Mouse (Mus musculus) limb, embryonic 10.5 days (tissue): ENCODE measurements around the gene Hoxc5. TPM values are rescaled to one million over a fixed set of nuclear protein-coding genes. Genes with fewer than 3 reads are reported as not detected.

Experiments used
- DNase-seq: peaks from one replicate; pipeline ENCODE4 v3.0.0-alpha.2; 2017; ENCODE audit warnings: low spot score
- H3K27ac ChIP-seq: fragments of 300-500 bp; sonication (generic); 2 replicates; pipeline ENCODE4 v1.5.1; 2016; ENCODE audit warnings: mild to moderate bottlenecking
- H3K27me3 ChIP-seq: fragments of 300-500 bp; sonication (generic); 2 replicates; pipeline ENCODE4 v1.6.1; 2016; ENCODE audit warnings: low read depth, mild to moderate bottlenecking; ENCODE audit not compliant: poor library complexity, severe bottlenecking
- H3K36me3 ChIP-seq: fragments of 300-500 bp; sonication (generic); 2 replicates; pipeline ENCODE4 v1.6.1; 2016; ENCODE audit warnings: mild to moderate bottlenecking, moderate library complexity
- H3K4me1 ChIP-seq: fragments of 300-500 bp; sonication (generic); 2 replicates; pipeline ENCODE4 v1.6.1; 2016
- H3K4me3 ChIP-seq: fragments of 300-500 bp; sonication (generic); 2 replicates; pipeline ENCODE4 v1.5.1; 2016; ENCODE audit warnings: mild to moderate bottlenecking, moderate library complexity
- H3K9me3 ChIP-seq: fragments of 300-500 bp; sonication (generic); replicated peaks from 2 replicates; pipeline ENCODE4 v1.6.1; 2016; ENCODE audit warnings: mild to moderate bottlenecking
- WGBS: fragments of 180-500 bp; shearing (Covaris S2); methylation state at CpG from one replicate; pipeline ENCODE4 v1.1.7; 2016; 5-methylcytosine and 5-hydroxymethylcytosine counted together
- polyA plus RNA-seq: library from polyadenylated mRNA; unstranded; fragments of >200 nt; fragmentation: Nextera tagmentation; extraction: Ambion mirVana; gene quantifications from 2 replicates; pipeline ENCODE4 v1.2.1, GENCODE M21; 2016

The Hoxc5 gene
- polyA plus RNA-seq, 1 experiment from 2014 or later: 12.7 TPM

DNA sequence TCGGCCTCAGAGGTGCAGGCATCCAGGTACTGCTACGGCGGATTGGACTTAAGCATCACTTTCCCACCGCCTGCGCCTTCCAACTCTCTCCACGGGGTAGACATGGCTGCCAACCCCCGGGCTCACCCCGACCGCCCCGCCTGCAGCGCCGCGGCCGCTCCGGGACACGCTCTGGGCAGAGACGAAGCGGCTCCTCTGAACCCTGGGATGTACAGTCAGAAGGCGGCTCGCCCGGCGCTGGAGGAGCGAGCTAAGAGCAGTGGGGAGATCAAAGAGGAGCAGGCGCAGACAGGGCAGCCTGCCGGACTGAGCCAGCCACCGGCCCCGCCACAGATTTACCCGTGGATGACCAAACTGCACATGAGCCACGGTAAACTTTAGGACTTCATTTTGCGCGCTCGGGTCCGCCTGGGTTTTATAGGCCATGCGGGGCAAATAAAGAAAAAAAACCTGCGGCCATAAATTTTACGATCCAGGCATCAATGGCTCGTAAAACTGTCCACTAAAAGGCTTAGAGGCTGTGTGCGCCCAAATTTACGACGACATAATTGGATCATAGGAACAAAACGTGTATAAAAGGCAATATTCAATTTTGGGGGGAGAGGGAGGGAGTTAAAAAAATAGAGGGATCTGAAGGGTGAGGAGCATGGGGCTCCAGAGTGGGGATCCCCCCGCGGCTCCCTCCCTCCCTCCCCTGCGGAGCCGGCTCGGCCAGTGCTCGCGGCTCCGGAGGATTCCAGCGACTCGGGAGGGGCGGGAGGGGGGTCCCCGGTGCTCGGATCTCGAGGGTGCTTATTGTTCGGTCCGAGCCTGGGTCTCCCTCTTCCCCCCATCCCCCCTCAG is 47.1 kb downstream of the Hoxc5 start:
- under 1% methylated on average over 57 of the region's 57 CpGs for WGBS
- peak overlapping the region; percentile 89 for H3K27ac ChIP-seq
- H3K4me1 ChIP-seq: peaks cover 98% of the 10 kb centered on the region
- peak; percentile 87 for DNase-seq
- peaks cover 97% of the 10 kb centered on the region for H3K27me3 ChIP-seq
- no peaks in the 10 kb centered on the region; the same call in 1 of the 2 replicates for H3K36me3 ChIP-seq
- no peaks in the 10 kb centered on the region for H3K9me3 ChIP-seq
- peak overlapping the region; percentile 50 for H3K4me3 ChIP-seq

DNA sequence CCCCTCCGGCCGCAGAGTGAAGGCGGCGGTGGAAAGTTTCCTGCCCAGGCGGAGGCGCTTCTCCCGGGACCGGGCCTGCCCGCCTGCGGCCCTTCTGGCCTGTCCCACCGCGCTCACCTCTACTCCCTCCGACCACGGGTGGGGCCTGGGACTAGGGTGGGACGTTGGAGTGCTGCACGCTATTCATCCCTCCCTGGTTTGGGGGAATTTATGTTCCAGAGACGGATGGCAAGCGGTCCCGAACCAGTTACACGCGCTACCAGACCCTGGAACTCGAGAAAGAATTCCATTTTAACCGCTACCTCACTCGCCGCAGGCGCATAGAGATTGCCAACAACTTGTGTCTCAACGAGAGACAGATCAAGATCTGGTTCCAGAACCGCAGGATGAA is 47.8 kb downstream of the Hoxc5 start:
- peak; percentile 80 for DNase-seq
- under 1% methylated on average over 24 of the region's 28 CpGs for WGBS
- H3K9me3 ChIP-seq: no peaks in the 10 kb centered on the region
- H3K4me1 ChIP-seq: peaks cover 98% of the 10 kb centered on the region
- H3K4me3 ChIP-seq: peak overlapping the region; percentile 50
- H3K36me3 ChIP-seq: no peaks in the 10 kb centered on the region; the same call in 1 of the 2 replicates
- H3K27me3 ChIP-seq: peaks cover 98% of the 10 kb centered on the region
- H3K27ac ChIP-seq: peak overlapping the region; percentile 89

DNA sequence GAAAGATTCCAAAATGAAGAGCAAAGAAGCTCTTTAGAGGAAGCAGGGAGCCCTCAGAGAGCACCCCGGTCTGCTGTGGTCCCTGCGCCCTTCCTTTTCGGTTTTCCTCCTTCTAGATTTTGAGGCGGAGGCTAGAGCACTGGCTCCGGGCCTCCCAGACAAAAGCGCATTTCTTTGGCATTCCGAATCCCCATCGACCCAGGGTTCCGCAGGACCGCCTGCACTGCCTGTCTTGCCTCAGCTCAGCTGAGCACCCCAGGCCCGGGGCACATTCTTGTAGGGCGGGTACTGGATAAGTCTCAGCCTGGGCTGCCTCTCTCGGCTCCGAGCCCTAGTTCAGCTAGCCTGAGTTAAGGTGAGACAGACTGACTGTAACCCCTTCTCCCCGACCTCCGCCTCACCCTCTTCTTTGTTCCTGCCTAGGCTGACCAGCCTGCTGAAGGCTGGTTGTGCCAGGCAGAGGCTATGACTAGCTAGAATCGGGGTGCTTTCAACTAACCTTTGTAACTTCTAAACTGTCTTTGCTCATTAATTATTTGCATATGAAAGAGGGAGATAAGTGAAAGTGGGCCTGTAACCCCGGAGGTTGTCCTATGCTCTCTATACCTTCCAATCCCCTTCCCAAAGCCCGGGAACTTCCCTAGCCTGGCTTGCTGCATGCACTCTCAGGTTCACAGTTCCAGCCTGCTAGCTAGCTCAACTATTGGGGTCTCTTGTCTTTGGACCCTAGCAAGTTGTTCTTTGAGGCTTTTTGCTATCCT is 48.3 kb downstream of the Hoxc5 start:
- H3K4me1 ChIP-seq: peaks cover 98% of the 10 kb centered on the region
- no peaks in the 10 kb centered on the region; the same call in 1 of the 2 replicates for H3K36me3 ChIP-seq
- no peaks in the 10 kb centered on the region for H3K9me3 ChIP-seq
- peak; percentile 72 for DNase-seq
- 2% methylated on average over 19 of the region's 19 CpGs for WGBS
- H3K27ac ChIP-seq: peak overlapping the region; percentile 89
- H3K4me3 ChIP-seq: peak overlapping the region; percentile 50
- peaks cover 98% of the 10 kb centered on the region for H3K27me3 ChIP-seq

DNA sequence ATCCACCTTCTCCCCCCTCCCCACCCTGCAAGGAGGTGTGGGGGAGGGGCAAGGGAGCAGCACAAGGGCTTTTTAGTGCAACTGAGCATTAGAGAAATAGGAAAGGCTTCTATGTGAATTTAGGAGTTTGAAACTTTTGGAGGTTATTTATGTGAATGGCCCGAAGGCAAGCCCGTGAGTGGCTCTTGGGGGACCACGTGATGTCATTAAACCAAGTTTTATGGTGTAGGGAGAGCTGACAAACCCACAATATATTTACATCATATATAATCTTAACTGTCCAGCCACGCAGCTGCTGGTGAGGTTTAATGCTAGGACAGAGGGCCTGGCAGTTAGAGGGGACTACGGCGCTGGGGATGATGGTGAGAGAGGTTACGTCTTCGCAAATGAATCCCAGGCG is 51.4 kb downstream of the Hoxc5 start, which contains the start of gene Hoxc4:
Gene Hoxc4 (plus strand): TSS at position 299 of the 400 bp plus-strand sequence.
- DNase-seq: peak; percentile 63
- Histone ChIP-seq H3K4me1 (peaks cover 91% of the 10 kb centered on the region), H3K36me3 (no peaks in the 10 kb centered on the region), H3K27ac (peak within 1 kb of the TSS; percentile 75), H3K9me3 (no peaks in the 10 kb centered on the region), H3K4me3 (peak within 1 kb of the TSS; percentile 35), H3K27me3 (peaks cover 99% of the 10 kb centered on the region)
- 2% methylated on average over 9 of the region's 9 CpGs for WGBS

DNA sequence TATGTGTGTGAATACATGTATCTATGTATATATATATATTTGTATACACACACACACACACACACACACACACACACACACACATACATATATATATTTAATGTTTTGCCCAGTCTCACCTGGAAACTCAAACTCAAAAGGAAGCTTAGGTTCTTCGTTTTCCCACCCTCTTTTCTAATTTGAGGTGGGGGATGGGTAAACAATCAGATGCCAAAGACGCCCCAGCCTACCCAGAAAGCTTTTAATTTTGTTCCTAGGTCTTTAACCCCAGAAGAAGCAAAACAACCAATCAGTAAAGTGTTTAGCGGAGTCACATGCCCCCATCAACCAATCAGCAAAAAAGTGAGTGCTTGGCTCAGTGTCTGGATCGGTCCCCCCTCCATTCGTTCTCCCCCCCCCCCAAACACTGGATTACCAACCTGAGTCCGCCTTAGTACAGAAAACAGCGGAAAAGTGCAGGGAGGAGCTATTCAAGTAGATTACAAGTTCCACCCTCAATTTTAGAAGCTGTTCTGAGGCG is 53.7 kb downstream of the Hoxc5 start:
- H3K9me3 ChIP-seq: no peaks in the 10 kb centered on the region
- WGBS: under 1% methylated on average over 8 of the region's 8 CpGs
- H3K27ac ChIP-seq: no peak overlapping the region
- peaks cover 86% of the 10 kb centered on the region for H3K4me1 ChIP-seq
- no peaks in the 10 kb centered on the region for H3K36me3 ChIP-seq
- peaks cover 100% of the 10 kb centered on the region for H3K27me3 ChIP-seq
- DNase-seq: no peak
- H3K4me3 ChIP-seq: peak overlapping the region; percentile 36

DNA sequence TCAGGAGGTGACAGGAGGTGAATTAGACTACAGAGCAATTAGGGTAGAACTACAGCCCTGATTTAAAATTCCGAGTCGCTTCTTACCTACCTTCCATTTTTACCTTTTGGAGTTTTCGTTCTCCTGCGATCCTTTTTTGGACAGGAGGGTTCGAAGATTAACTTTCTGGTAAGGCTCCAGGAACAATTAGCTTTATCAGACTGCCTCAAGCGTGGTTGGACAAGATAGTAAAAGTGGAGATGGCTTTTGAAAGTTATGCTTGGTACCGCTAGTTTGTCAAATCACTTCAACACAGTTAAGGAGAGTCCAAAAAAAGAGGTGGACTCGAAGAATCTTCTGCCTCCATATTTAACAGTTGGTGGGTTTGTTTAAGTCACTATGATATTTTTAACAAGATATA is 54.3 kb downstream of the Hoxc5 start:
- peaks cover 86% of the 10 kb centered on the region for H3K4me1 ChIP-seq
- DNase-seq: no peak
- no peak overlapping the region for H3K27ac ChIP-seq
- peak overlapping the region; percentile 36 for H3K4me3 ChIP-seq
- H3K9me3 ChIP-seq: no peaks in the 10 kb centered on the region
- H3K36me3 ChIP-seq: no peaks in the 10 kb centered on the region
- WGBS: 9% methylated on average over 8 of the region's 8 CpGs
- H3K27me3 ChIP-seq: peaks cover 100% of the 10 kb centered on the region

DNA sequence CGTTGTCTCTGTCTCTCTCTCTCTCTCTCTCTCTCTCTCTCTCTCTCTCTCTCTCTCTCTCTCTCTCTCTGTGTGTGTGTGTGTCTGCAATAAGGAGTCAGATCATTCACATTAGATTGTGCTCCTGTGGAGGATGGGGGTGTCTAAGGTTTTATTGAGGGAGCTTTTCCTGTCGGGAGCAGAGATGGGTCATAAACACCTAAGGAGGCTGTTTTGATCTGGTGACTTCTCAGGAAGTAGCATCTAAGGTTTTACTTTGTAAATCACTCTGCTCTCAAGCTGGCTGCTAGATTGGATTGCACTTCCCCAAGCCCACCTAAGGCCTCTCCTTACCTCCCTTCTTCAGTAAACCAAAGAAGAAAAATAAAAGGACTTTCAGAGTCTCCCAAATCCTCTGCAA is 56.9 kb downstream of the Hoxc5 start:
- no peaks in the 10 kb centered on the region for H3K9me3 ChIP-seq
- peaks cover 86% of the 10 kb centered on the region for H3K4me1 ChIP-seq
- peaks cover 100% of the 10 kb centered on the region for H3K27me3 ChIP-seq
- no peak overlapping the region for H3K4me3 ChIP-seq
- no peak overlapping the region for H3K27ac ChIP-seq
- no peak for DNase-seq
- 3% methylated on average over 2 of the region's 2 CpGs for WGBS
- no peaks in the 10 kb centered on the region for H3K36me3 ChIP-seq

DNA sequence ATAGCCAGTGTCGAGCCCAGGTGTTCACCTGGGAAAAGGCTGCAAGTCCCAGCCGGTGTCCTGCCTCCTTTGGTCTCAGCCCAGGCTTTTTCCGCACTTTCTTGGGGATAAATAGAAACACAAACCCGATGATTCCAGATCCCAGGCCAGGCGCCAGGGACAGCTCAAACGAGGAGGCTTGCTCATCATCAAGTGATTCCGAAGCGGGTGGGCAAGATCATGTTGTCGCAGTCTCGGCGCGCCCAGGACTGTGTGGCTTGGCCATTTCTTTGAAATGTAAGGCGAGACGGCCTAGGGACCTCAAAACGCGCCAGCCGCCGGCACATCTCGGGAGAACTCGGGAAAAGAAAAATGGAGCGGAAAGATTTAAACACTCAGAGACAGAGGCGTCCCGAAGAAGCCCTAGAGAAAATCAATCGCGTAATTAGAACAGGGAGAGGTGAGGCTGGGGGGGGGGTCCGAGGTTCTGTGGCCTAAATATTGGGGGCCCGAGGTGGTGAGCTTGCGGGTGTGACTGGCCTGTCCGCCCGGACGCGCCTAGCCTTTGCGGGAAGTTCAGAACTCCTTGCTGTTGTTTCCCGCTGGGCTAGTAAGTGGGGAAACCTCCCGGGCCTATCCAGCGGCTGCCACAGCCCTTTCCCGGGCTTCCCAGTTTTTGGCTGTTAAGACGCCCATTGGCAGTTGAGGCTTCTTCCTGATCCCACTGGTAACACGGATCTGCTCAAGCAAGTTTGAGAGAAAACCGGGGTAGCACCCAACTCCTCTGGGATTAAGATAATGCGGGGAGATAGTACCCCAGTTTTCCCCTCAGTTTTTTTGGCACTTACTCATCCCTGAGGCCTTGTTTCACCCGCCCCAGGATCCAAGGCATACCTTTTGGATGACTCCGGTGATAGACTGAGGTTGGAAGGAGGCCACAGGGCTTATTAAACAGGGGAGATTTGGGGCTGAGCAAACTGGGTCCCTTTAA is 60.3 kb downstream of the Hoxc5 start:
- H3K9me3 ChIP-seq: no peaks in the 10 kb centered on the region
- peaks cover 99% of the 10 kb centered on the region for H3K27me3 ChIP-seq
- H3K27ac ChIP-seq: peak overlapping the region; percentile 79
- H3K4me3 ChIP-seq: peak overlapping the region; percentile 40
- H3K4me1 ChIP-seq: peaks cover 81% of the 10 kb centered on the region
- WGBS: 3% methylated on average over 43 of the region's 43 CpGs
- H3K36me3 ChIP-seq: no peaks in the 10 kb centered on the region
- peak; percentile 69 for DNase-seq

DNA sequence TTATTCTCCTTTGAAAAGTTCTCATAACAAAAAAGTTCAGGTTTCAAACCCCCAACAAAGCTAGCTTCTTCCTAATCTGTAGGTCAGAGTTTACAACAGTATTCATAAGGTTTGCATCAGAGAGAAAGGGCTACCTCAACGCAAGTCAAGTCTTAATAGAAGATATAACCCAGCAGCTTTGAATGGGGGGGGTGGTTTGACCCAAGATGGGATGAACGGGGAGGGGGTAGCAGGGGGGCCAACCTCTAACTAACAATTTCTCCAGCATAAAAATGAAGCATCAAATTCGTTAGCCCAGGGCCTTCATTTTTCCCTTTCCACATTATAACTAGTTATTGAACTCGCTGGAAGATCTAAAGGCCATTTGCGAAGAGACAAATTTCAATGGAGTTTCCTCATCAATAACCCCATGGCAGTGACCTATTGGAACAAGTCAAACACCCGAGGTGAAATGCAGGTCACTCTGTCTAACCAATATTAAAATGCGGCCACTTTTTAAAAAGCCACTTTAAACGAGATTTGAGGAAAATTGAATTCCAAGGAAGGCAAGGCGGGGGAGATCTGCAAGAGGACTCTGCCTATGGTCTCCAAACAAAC is 61.8 kb downstream of the Hoxc5 start:
- peaks cover 99% of the 10 kb centered on the region for H3K27me3 ChIP-seq
- 14% methylated on average over 9 of the region's 9 CpGs for WGBS
- H3K4me3 ChIP-seq: no peak overlapping the region
- H3K9me3 ChIP-seq: no peaks in the 10 kb centered on the region
- peaks cover 85% of the 10 kb centered on the region for H3K4me1 ChIP-seq
- H3K27ac ChIP-seq: no peak overlapping the region
- DNase-seq: no peak
- H3K36me3 ChIP-seq: no peaks in the 10 kb centered on the region

DNA sequence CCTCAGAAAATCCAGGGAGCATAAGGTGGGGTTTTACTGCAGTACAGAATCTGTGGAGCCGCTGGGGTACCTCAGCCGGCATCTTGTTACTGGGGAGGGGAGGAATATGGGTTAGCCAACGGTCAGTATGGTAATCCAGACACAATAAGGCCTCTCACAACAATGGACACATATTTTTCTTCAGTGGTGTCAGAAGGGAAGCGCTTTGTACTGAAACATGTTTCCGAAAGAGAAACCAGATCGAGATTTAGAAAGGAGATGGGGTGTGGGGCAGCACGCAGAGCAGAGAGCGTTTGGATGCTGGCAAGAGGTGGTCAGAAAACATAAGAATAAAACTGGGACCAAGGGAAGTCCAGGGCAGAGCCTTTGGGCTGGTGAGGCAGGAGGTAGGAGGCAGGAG is 62.9 kb downstream of the Hoxc5 start:
- peak overlapping the region; percentile 47; the same call in 1 of the 2 replicates for H3K27ac ChIP-seq
- H3K9me3 ChIP-seq: no peaks in the 10 kb centered on the region
- peaks cover 99% of the 10 kb centered on the region for H3K27me3 ChIP-seq
- H3K36me3 ChIP-seq: no peaks in the 10 kb centered on the region
- peaks cover 85% of the 10 kb centered on the region for H3K4me1 ChIP-seq
- WGBS: 13% methylated on average over 8 of the region's 8 CpGs
- H3K4me3 ChIP-seq: no peak overlapping the region
- DNase-seq: no peak

DNA sequence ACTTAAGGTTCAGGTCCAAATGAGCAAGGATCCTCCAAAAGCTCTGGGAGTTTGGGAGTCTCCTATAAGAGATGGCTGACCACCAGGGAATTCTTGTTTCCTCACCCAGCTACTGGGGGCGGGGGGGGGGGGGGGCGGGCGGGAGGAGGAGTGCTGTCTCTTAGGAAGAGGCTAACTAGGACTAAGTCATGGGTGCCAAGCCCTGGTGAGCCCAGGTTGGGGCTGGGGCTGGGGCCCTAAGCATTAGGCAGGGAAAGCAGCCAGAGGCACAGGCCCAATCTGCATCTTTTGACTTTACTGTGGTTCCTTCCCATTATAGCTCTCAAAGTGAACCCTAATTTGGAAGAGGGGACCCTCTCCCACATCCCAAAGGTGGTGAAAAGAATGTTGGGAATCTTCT is 64.9 kb downstream of the Hoxc5 start:
- Histone ChIP-seq H3K4me1 (peaks cover 85% of the 10 kb centered on the region), H3K4me3 (peak overlapping the region; percentile 18; the same call in 1 of the 2 replicates), H3K36me3 (no peaks in the 10 kb centered on the region), H3K27me3 (peaks cover 99% of the 10 kb centered on the region), H3K9me3 (no peaks in the 10 kb centered on the region), H3K27ac (peak overlapping the region; percentile 56; the same call in 1 of the 2 replicates)
- DNase-seq: peak; percentile 53
- whole genome bisulfite sequencing: 0% methylated on average over 2 of the region's 3 CpGs
